Mouse (Mus musculus) bone marrow macrophage, adult 2 months (primary cell): ENCODE measurements around the gene Fermt2.

ENCODE experiments used
- CTCF ChIP-seq: IDR thresholded peaks from 2 replicates; pipeline ENCODE4 v1.5.1; 2012; ENCODE audit warnings: low read depth, mild to moderate bottlenecking, low read length, moderate library complexity
- POLR2A ChIP-seq: IDR thresholded peaks from 2 replicates; pipeline ENCODE4 v1.6.1; 2012; ENCODE audit warnings: mild to moderate bottlenecking, low read depth, low read length, borderline replicate concordance

- TF ChIP-seq CTCF (no peak), POLR2A (no peak)
Measured at GRCm38 (mm10) chr14:45476990-45477389, 52.9 kb downstream of the Fermt2 start.
